Mouse (Mus musculus): ENCODE results near the gene Psg16. TPM values are rescaled to one million over a fixed set of nuclear protein-coding genes. Genes with fewer than 3 reads are reported as not detected.
"Not testable (repeated sequence)": the region's sequence is repeated elsewhere in the genome, so short reads cannot be mapped to it uniquely, and the experiment has no call there.

Psg16 gene
- polyA plus RNA-seq, 1 experiment = not detected

DNA sequence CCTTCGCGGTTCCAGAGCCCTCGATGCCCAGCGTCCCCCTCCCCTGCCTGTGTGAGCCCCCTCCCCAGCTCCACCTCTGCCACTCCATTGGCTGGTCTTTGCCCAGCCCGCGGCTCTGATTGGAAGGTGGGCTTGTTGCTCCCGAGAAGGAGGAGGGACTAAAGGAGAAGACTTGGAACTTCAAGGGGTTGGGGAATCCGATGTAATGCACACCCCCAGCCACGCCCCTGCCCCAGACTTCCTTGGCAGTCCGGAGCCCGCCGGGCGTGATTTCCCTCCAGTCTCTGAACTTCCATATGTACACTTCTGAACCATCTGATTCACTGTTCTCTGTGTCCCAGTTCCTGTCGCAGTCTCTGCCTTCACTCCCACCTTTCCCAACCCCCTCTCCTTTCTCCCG is 11.5 kb upstream of the Psg16 start, which contains the start of gene Hif3a:
Hif3a (minus strand) TSS at position 39 of the 400 bp plus-strand sequence.
- H3K4me3 ChIP-seq (ENCODE audit: insufficient read depth, low read depth, low read length) = no peak within 1 kb of the TSS
- H3K4me1 ChIP-seq (ENCODE audit: control insufficient read depth, insufficient read depth, insufficient read length, low read length) = peaks cover 25% of the 10 kb centered on the region
- H3K27ac ChIP-seq (replicated peaks; ENCODE audit: low read depth, low read length) = no peak within 1 kb of the TSS

DNA sequence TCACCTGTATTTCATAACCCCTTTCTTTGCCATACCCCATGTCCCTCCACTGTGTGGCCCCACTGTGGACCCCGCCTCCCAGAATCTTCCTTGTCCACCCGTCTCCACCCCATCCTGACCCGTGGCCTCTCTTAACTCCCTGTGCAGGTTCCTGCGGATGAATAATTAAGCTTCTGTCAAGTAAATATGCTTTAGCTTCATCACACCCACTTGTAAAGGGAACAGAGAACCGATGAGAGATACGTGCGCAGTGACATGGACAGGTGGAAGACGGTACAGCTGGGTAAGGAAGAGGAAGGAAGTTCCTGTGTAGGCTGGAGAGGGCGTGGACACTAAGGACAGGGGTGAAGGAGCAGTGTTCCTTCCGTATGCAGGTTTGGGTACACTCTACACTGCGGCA is 11.0 kb upstream of the Psg16 start:
- Histone ChIP-seq H3K27ac (replicated peaks; ENCODE audit: low read depth, low read length) (no peak overlapping the region), H3K4me3 (ENCODE audit: insufficient read depth, low read depth, low read length) (no peak overlapping the region), H3K4me1 (ENCODE audit: control insufficient read depth, insufficient read depth, insufficient read length, low read length) (peaks cover 23% of the 10 kb centered on the region)

GRCm38 (mm10) chr7:17065620-17066019 is 8.2 kb upstream of the Psg16 start:
- H3K27ac ChIP-seq (replicated peaks; ENCODE audit: low read depth, low read length) = no peak overlapping the region
- H3K4me3 ChIP-seq (ENCODE audit: insufficient read depth, low read depth, low read length) = no peak overlapping the region

GRCm38 (mm10) chr7:17066412-17066811 is 7.4 kb upstream of the Psg16 start:
- Histone ChIP-seq H3K27ac (replicated peaks; ENCODE audit: low read depth, low read length) (no peak overlapping the region), H3K4me1 (ENCODE audit: control insufficient read depth, insufficient read depth, insufficient read length, low read length) (peaks cover 5% of the 10 kb centered on the region; the same call in 1 of the 2 replicates)

More at GRCm38 (mm10) chr7:17065620-17066019, 8.2 kb upstream of the Psg16 start:
- peaks cover 5% of the 10 kb centered on the region; the same call in 1 of the 2 replicates for H3K4me1 ChIP-seq (ENCODE audit: control insufficient read depth, insufficient read depth, insufficient read length, low read length)

GRCm38 (mm10) chr7:17067000-17067399 is 6.8 kb upstream of the Psg16 start:
- Histone ChIP-seq H3K4me1 (ENCODE audit: control insufficient read depth, insufficient read depth, insufficient read length, low read length) (peaks cover 5% of the 10 kb centered on the region; the same call in 1 of the 2 replicates), H3K27ac (replicated peaks; ENCODE audit: low read depth, low read length) (no peak overlapping the region), H3K4me3 (ENCODE audit: insufficient read depth, low read depth, low read length) (no peak overlapping the region)

More at GRCm38 (mm10) chr7:17066412-17066811, 7.4 kb upstream of the Psg16 start:
- no peak overlapping the region for H3K4me3 ChIP-seq (ENCODE audit: insufficient read depth, low read depth, low read length)

- H3K4me1 ChIP-seq (ENCODE audit: control insufficient read depth, insufficient read depth, insufficient read length, low read length); H3K27ac ChIP-seq (replicated peaks; ENCODE audit: low read depth, low read length); H3K4me3 ChIP-seq (ENCODE audit: insufficient read depth, low read depth, low read length): not testable (repeated sequence)
Measured at GRCm38 (mm10) chr7:17067651-17068050, 6.2 kb upstream of the Psg16 start.

GRCm38 (mm10) chr7:17073513-17073903 is 332 bp upstream of the Psg16 start:
- no peak overlapping the region for H3K4me3 ChIP-seq (ENCODE audit: insufficient read depth, low read depth, low read length)
- H3K4me1 ChIP-seq (ENCODE audit: control insufficient read depth, insufficient read depth, insufficient read length, low read length) = no peaks in the 10 kb centered on the region
- no peak overlapping the region for H3K27ac ChIP-seq (replicated peaks; ENCODE audit: low read depth, low read length)

- Histone ChIP-seq H3K4me3 (ENCODE audit: insufficient read depth, low read depth, low read length) (no peak overlapping the region), H3K4me1 (ENCODE audit: control insufficient read depth, insufficient read depth, insufficient read length, low read length) (no peaks in the 10 kb centered on the region), H3K27ac (replicated peaks; ENCODE audit: low read depth, low read length) (no peak overlapping the region)
Measured at GRCm38 (mm10) chr7:17076542-17076941, 2.7 kb downstream of the Psg16 start.

DNA sequence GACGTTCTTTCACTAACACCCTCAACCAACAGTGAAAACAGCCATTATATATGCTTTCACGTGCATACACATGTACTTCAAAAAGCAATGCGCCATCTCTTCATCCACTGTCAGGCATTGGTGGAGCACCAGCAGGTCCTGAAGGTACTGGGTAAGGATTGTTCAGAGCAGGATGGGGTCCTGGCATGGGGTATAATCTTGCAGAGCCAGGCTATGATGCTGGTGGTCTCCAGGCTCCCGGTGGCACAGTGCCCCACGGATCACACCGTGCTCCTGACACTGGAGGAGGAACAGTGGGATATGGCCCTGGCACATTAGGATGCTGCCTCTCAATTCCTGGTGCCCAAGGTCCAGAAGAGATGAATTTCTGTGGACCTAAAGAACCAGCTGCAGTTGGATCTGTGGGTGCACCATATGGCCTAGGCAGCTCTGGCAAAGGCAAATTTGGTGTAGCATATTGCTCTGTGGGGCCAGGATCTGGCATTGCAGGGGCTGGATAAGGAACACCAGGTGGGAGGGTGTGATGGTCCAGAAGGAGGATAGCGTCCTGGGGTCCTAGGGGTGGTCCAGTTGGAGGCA is 4.3 kb downstream of the Psg16 start:
- Histone ChIP-seq H3K27ac (replicated peaks; ENCODE audit: low read depth, low read length) (no peak overlapping the region), H3K4me3 (ENCODE audit: insufficient read depth, low read depth, low read length) (no peak overlapping the region), H3K4me1 (ENCODE audit: control insufficient read depth, insufficient read depth, insufficient read length, low read length) (no peaks in the 10 kb centered on the region)

- Histone ChIP-seq H3K4me3 (ENCODE audit: insufficient read depth, low read depth, low read length) (no peak overlapping the region), H3K4me1 (ENCODE audit: control insufficient read depth, insufficient read depth, insufficient read length, low read length) (no peaks in the 10 kb centered on the region), H3K27ac (replicated peaks; ENCODE audit: low read depth, low read length) (no peak overlapping the region)
Measured at GRCm38 (mm10) chr7:17082766-17083165, 8.9 kb downstream of the Psg16 start.

GRCm38 (mm10) chr7:17087731-17088130 is 13.9 kb downstream of the Psg16 start:
- Histone ChIP-seq H3K4me1 (ENCODE audit: control insufficient read depth, insufficient read depth, insufficient read length, low read length) (no peaks in the 10 kb centered on the region), H3K4me3 (ENCODE audit: insufficient read depth, low read depth, low read length) (no peak overlapping the region), H3K27ac (replicated peaks; ENCODE audit: low read depth, low read length) (no peak overlapping the region)

- H3K4me1 ChIP-seq (ENCODE audit: control insufficient read depth, insufficient read depth, insufficient read length, low read length) = no peaks in the 10 kb centered on the region
- no peak overlapping the region for H3K27ac ChIP-seq (replicated peaks; ENCODE audit: low read depth, low read length)
- no peak overlapping the region for H3K4me3 ChIP-seq (ENCODE audit: insufficient read depth, low read depth, low read length)
Measured at GRCm38 (mm10) chr7:17090058-17090585, 16.3 kb downstream of the Psg16 start.

DNA sequence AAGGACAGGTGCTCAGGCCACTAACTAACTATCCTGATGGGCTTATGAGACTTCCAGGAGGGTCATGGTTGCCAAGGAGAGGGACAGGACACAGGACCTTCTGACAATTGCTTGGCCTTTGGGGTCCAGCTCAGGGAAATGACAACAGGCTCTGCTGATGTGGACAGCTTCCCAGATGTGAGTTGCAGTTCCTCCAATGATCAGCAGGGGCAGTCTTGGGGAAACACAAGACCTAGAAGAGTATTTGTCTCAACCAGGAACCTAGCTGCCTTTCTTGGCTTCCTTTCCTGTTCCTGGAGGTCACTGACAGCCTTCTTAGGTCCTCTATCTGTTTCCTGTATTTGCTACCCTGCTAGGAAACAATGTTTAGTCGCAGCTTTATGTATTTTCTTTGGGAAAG is 17.4 kb downstream of the Psg16 start:
- H3K4me1 ChIP-seq (ENCODE audit: control insufficient read depth, insufficient read depth, insufficient read length, low read length) = no peaks in the 10 kb centered on the region
- H3K27ac ChIP-seq (replicated peaks; ENCODE audit: low read depth, low read length) = no peak overlapping the region
- H3K4me3 ChIP-seq (ENCODE audit: insufficient read depth, low read depth, low read length) = no peak overlapping the region

- H3K27ac ChIP-seq (replicated peaks; ENCODE audit: low read depth, low read length); H3K4me3 ChIP-seq (ENCODE audit: insufficient read depth, low read depth, low read length); H3K4me1 ChIP-seq (ENCODE audit: control insufficient read depth, insufficient read depth, insufficient read length, low read length): not testable (repeated sequence)
Measured at GRCm38 (mm10) chr7:17101631-17102030, 27.8 kb downstream of the Psg16 start.

- H3K4me3 ChIP-seq (ENCODE audit: insufficient read depth, low read depth, low read length) = no peak overlapping the region
- H3K4me1 ChIP-seq (ENCODE audit: control insufficient read depth, insufficient read depth, insufficient read length, low read length) = no peaks in the 10 kb centered on the region
- no peak overlapping the region for H3K27ac ChIP-seq (replicated peaks; ENCODE audit: low read depth, low read length)
Measured at GRCm38 (mm10) chr7:17135307-17135706, 61.5 kb downstream of the Psg16 start.

DNA sequence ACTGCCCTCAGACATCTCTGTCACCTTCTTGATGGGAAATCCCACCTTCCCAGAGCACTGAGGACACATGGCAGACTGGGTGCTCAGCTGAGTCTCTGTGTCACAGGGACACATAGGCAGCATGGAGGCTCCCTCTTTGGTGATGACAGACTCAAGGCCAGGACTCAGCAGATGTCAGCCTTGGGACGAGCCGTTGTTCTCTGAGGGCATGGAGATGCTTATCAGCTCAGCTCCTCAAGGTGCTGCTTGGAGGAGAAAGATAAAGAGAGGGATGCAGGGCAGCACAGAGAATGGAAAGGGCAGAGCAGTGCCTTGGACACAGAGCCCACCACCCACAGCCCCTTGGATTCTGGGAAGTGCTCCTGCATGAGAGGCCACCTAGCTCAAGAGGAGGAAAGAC is 76.1 kb downstream of the Psg16 start, which contains the start of gene Ceacam3:
Ceacam3 (plus strand) TSS at position 352 of the 400 bp plus-strand sequence.
- Histone ChIP-seq H3K4me1 (ENCODE audit: control insufficient read depth, insufficient read depth, insufficient read length, low read length) (no peaks in the 10 kb centered on the region), H3K4me3 (ENCODE audit: insufficient read depth, low read depth, low read length) (no peak within 1 kb of the TSS), H3K27ac (replicated peaks; ENCODE audit: low read depth, low read length) (no peak within 1 kb of the TSS)
